Mouse (Mus musculus) left cerebral cortex, postnatal 14 days (tissue): ENCODE data around the gene Il4ra. TPM values are rescaled to one million over a fixed set of nuclear protein-coding genes. Genes with fewer than 3 reads are reported as not detected.

ENCODE experiments used
- DNase-seq, 2 experiments: peaks; one replicate each; pipeline ENCODE4 v3.0.0; 2021 to 2022; ENCODE audit warnings: low spot score in 2 of 2, mixed read lengths in 1 of 2
- intact Hi-C: fragments of 180-260 bp; cut with DNase I; formaldehyde crosslinking; loops from one replicate; pipeline ENCODE4 v1.15.1; 2025
- total RNA-seq, 2 experiments: library from RNA; stranded (reverse); gene quantifications; 2 replicates each; pipeline ENCODE4 v1.2.3; 2021

The Il4ra gene
- total RNA-seq, 2 experiments from 2014 or later = 5.0 to 6.5 TPM

- intact Hi-C loops = no loop called here
- no peak for DNase-seq
Measured at GRCm38 (mm10) chr7:125586355-125586754, 34.4 kb downstream of the Il4ra start.

GRCm38 (mm10) chr7:125588721-125589120, 36.8 kb downstream of the Il4ra start:
- no peak for DNase-seq
- intact Hi-C loops = no loop called here

GRCm38 (mm10) chr7:125589896-125590295, 38.0 kb downstream of the Il4ra start:
- intact Hi-C loops = no loop called here

GRCm38 (mm10) chr7:125593831-125594230, 41.9 kb downstream of the Il4ra start:
- intact Hi-C loops = no loop called here
- no peak for DNase-seq

More at GRCm38 (mm10) chr7:125589896-125590295, 38.0 kb downstream of the Il4ra start:
- no peak for DNase-seq

- DNase-seq = no peak
- intact Hi-C loops = no loop called here
Measured at GRCm38 (mm10) chr7:125596406-125596805, 44.5 kb downstream of the Il4ra start.

GRCm38 (mm10) chr7:125597083-125597482, 45.2 kb downstream of the Il4ra start:
- intact Hi-C loops = no loop called here
- no peak for DNase-seq

DNA sequence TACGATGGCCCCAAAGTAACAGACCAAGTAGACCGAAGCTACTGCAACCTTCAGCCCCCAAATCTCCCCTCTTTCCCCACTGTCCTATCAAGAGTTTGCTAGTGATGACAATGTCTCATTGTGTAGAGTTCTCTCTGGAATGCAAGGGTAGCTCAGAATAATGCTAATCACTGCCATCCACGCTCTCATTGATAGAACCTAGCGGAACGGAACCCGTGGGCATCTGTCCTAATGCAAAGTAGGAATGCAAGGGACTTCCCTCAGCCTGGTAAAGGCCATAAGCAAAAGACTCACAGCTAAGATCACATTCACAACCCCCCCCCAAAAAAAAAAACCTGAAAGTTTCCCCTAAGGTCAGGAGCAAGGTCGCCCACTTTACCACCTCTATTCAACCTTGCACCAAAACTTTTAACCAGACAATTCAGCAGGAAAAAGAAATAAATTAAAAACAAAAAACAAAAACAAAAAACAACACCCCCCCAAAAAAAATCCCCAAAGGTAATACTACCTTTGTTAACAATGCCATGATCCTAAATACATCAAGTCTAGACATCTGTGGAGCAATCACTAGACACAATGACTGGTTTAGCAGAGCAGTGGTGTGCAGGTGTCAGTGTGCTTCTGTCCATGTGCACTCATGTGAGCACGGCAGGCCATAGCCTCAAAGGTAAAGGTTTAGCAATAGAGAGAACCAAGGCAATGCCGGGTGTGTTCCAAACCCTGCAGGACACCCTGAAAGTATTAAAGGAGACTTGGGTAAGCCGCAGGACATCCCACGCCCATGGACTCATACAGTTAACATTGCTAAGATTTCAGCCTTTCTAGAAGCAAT, 45.8 kb downstream of the Il4ra start:
- no peak for DNase-seq
- intact Hi-C loops = no loop called here

DNA sequence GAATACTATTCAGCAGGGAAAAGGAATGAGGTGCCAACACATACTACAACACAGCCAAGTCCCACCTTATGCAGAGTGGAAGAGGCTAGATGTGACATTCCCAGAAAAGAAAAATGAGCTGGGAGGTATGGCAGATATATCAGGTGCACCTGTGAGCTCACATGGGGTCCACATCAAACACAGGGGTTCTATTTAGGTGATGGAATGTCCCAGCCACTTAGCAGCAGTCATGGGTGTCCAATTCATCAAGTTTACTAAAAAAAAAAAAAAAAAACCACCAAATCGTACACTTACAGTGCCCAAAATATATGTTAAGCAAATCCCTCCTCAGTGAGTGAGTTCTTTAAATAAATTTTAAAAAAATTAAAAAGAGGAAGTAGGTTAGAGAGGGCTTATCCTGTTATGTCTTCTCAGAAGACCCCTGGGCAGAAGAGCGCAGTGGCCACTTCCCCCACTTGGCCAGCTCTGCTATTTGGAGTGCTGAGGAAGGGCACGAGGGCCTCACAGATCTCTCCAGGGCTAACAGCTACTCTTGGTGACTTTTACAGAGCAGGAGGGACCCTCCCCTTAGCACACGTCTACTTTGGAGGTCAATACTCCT, 47.6 kb downstream of the Il4ra start:
- intact Hi-C loops = no loop called here
- no peak for DNase-seq

- intact Hi-C loops = no loop called here
- DNase-seq = no peak
Measured at GRCm38 (mm10) chr7:125600136-125600535, 48.2 kb downstream of the Il4ra start.

DNA sequence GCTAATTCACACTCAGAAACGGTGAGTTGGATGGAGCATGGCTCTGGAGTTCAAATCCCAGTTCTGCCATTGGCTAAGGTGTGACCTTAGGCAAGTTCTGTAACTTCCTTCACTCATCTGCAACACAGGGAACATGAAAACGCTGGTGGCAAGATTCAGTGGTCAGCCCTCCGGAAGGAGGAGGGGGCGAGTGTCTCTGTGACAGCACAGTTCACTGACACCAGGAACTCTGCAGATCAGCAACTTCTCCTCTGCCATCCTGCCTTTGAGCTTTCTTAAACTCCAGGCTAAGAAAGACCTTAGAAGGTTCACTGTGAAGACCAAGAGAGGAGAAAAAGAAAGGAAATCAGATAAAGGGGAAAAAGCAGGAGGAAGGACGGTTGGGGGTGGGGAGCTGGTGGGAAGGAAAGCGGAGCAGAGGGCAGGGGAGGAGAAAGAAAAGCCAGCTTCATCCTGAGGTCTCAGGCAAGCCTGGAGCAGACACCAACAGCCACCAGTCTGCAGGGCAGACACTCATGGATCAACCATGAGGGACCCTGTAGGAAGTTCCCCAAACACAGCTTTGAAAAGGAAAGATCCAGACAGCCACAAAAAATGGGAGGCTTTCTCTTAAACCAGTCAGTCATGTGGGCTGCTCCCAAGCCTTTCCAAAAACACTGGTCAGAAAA, 48.8 kb downstream of the Il4ra start:
- intact Hi-C loops = no loop called here
- DNase-seq = no peak

GRCm38 (mm10) chr7:125601280-125601670, 49.4 kb downstream of the Il4ra start:
- no peak for DNase-seq
- intact Hi-C loops = no loop called here

- intact Hi-C loops = no loop called here
- no peak for DNase-seq
Measured at GRCm38 (mm10) chr7:125601821-125602448, 50.0 kb downstream of the Il4ra start.

DNA sequence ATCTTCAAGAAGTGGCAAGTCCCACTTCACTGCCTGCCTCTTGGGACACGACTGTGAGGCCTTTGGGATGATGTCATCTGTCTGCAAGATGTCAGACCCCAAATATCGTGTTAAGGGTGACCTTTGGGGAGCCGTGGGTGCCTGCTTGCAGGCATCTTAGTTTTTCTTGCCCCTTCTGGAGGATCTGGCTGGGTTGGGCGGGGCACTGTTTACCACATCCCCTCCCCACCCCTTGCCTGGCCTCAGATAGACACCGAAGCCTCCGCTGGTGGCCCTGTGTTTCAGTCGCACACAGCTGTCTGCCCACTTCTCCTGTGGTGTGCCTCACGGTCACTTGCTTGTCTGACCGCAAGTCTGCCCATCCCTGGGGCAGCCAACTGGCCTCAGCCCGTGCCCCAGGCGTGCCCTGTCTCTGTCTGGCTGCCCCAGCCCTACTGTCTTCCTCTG, 51.3 kb downstream of the Il4ra start, which contains the start of gene Il21r:
TSS of gene Il21r (plus strand) at position 245 of the 447 bp plus-strand sequence.
- intact Hi-C loops = no loop called here
- peak; percentile 34 to 52 for DNase-seq

DNA sequence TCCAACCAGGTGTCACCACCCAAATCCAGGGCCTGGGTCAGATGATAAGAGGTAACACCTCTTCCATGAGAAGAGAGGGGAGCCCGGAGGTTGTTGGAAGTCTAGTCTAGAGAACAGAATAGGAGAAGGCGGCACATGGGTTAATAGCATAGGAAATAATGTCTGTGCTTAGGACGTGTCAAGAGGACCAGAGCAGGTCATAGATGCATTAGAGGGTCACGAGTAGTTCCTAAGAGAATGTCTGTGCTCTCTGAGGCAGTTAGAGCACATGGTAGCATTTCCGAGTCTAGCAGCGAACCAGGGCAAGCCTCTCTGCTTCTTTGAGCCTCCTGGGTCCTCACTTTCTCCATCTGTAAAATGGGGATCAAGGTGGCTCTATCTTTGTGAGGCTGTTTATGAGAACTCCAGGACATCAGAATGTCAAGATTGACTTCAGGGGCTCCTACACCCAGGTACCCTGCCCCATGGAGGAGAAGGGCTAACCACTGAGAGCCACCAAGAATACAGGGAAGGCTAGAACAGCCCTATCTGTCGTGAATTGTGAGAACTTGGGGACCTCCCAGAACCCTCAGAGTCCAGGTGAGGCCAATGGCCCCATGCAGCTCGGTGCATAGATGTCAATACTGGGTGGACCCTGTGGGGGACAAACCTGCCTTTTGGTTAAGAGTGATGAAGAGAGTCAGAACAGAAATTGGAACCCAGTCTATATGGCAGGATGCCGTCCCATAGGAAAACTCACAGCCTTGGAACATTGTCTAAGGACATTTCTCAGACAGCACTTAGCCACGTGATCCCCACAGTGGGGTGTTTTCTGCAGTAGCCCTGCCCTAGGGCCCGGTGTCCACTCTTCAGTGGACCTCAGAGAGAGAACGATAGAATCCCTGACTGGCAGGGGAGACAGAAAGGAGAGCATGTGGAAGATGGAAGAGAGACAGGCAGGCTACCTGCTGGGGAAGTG, 52.7 kb downstream of the Il4ra start:
- DNase-seq = no peak
- intact Hi-C loops = no loop called here

GRCm38 (mm10) chr7:125605725-125606139, 53.8 kb downstream of the Il4ra start:
- no peak for DNase-seq
- intact Hi-C loops = no loop called here

DNA sequence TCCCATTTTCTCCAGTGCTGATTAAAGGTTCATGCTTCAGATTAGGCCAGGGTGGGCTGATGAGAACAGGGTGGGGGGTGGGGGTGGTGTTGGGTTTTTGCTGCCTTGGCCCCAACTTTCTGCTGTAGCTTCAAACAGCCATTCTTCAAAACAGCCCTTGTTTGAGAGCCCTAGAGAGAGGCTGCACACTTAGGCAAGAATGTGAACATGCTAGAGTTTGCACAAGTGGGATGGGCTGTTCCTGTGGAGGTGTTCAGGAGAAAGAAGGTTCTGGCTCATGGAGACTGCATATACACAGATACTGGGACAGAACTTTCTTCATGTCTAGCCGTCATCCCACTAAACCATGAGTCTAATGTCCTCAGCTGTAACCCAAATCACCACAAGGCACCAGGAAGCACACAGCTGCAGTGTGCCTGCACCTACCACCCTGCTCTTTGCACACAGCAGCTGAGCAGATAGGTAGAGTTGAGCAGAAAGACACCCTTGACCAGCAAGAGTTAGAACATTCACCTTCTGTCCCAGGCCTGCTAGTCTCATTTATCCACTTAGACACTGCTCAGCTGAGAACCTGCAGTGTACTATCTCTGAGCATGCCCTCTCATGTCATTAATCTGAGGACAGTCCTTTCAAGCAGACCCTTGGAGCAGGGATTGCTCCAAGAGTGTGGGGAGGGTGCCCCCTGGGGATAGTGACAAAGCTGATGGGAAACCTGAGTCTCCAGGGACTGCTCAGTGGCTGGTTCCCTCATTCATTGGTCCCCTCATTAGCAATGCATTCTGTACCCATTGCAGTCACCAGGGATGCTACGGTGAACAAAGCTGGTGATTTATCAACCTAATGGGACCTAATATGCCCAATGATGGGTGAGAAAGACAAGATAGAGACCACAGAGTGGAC, 54.6 kb downstream of the Il4ra start:
- intact Hi-C loops = no loop called here
- no peak for DNase-seq

DNA sequence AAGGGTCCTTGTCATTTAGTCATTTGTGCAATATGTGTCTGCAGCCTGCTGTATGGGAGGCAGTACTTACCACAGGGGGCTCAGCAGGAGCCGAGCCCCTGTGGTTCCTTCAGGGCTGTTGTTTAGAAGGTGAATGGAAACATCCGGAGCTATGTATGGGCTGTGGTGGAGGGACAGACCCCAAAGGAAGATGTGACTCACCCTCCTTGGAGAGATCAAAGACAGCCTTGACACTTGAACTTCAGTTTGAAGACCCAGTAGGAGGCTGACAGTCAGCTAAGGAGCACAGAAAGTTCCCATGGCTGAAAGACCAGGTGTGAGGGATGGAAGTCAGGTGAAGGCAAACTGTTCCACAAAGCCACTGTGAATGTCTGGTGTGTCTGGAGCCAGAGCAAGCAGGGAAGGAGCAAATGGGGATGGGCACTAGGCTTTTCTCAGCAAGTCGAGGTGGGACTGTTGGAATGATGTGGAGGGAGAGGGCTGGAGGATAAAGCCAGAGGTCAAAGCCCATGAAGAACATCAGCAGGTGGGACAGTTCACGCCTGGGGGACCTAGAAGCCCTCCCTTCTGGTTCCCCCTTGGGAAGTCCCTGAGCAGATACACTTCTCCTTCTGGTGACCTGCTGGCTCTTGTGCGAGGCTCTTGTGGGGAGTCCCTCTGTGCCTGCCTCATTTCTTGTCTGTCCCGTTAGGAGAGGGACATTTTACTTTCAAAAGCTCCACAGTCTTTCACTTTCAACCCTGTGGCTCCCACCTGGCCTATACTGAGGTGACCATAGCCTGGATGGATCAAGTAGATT, 55.7 kb downstream of the Il4ra start:
- intact Hi-C loops = no loop called here
- no peak for DNase-seq
